Mouse (Mus musculus) cerebellum, adult 9-10 months (tissue): ENCODE results near the gene Tmem132c.
"Not testable (repeated sequence)": the region's sequence is repeated elsewhere in the genome, so short reads cannot be mapped to it uniquely, and the experiment has no call there.

ENCODE experiments used
- DNase-seq: peaks from one replicate; pipeline ENCODE4 v3.0.0; 2022

Gene Tmem132c

GRCm38 (mm10) chr5:127347053-127347748, 105.6 kb downstream of the Tmem132c start:
- no peak for DNase-seq

- DNase-seq = peak; percentile 91
Measured at GRCm38 (mm10) chr5:127349221-127350065, 107.8 kb downstream of the Tmem132c start.

GRCm38 (mm10) chr5:127353002-127353401, 111.4 kb downstream of the Tmem132c start:
- peak; percentile 71 for DNase-seq

GRCm38 (mm10) chr5:127355836-127356235, 114.2 kb downstream of the Tmem132c start:
- DNase-seq = peak; percentile 73

GRCm38 (mm10) chr5:127357878-127358277, 116.3 kb downstream of the Tmem132c start:
- not testable (repeated sequence) for DNase-seq

GRCm38 (mm10) chr5:127361145-127361544, 119.5 kb downstream of the Tmem132c start:
- no peak for DNase-seq

GRCm38 (mm10) chr5:127365061-127365460, 123.5 kb downstream of the Tmem132c start:
- no peak for DNase-seq

- DNase-seq = no peak
Measured at GRCm38 (mm10) chr5:127368191-127368590, 126.6 kb downstream of the Tmem132c start.

- DNase-seq = no peak
Measured at GRCm38 (mm10) chr5:127369812-127370211, 128.2 kb downstream of the Tmem132c start.

- DNase-seq = no peak
Measured at GRCm38 (mm10) chr5:127370503-127370902, 128.9 kb downstream of the Tmem132c start.

GRCm38 (mm10) chr5:127374251-127374650, 132.6 kb downstream of the Tmem132c start:
- DNase-seq = no peak

GRCm38 (mm10) chr5:127375654-127376053, 134.0 kb downstream of the Tmem132c start:
- no peak for DNase-seq

GRCm38 (mm10) chr5:127378521-127378920, 136.9 kb downstream of the Tmem132c start:
- no peak for DNase-seq

GRCm38 (mm10) chr5:127379351-127379750, 137.7 kb downstream of the Tmem132c start:
- DNase-seq = peak; percentile 88

- peak; percentile 75 for DNase-seq
Measured at GRCm38 (mm10) chr5:127381216-127381615, 139.6 kb downstream of the Tmem132c start.

GRCm38 (mm10) chr5:127382571-127382970, 141.0 kb downstream of the Tmem132c start:
- DNase-seq = no peak

GRCm38 (mm10) chr5:127391187-127391586, 149.6 kb downstream of the Tmem132c start:
- DNase-seq = no peak

GRCm38 (mm10) chr5:127396889-127397288, 155.3 kb downstream of the Tmem132c start:
- no peak for DNase-seq

GRCm38 (mm10) chr5:127398010-127398409, 156.4 kb downstream of the Tmem132c start:
- no peak for DNase-seq

GRCm38 (mm10) chr5:127405391-127406000, 163.9 kb downstream of the Tmem132c start:
- peak; percentile 81 for DNase-seq

GRCm38 (mm10) chr5:127406014-127406655, 164.5 kb downstream of the Tmem132c start:
- DNase-seq = no peak

- DNase-seq = peak; percentile 77
Measured at GRCm38 (mm10) chr5:127416536-127416935, 174.9 kb downstream of the Tmem132c start.

- no peak for DNase-seq
Measured at GRCm38 (mm10) chr5:127423936-127424335, 182.3 kb downstream of the Tmem132c start.
